Mouse (Mus musculus): ENCODE measurements around the gene Foxe3.

GRCm38 (mm10) chr4:114947852-114948481 lies 22.2 kb upstream of the Foxe3 start:
- no peak for TF ChIP-seq CTCF (IDR thresholded peaks at IDR 0.05; ENCODE audit: low read depth)
- no peak for TF ChIP-seq EP300 (IDR thresholded peaks at IDR 0.05; ENCODE audit: low read depth)

All from liver, embryonic 14.5 days (tissue).